Mouse (Mus musculus): ENCODE results near the gene Galnt7.

Gene Galnt7

GRCm38 (mm10) chr8:57577301-57577700 lies 75.5 kb downstream of the Galnt7 start:
- DNase-seq, result no peak

GRCm38 (mm10) chr8:57576238-57576637 lies 76.6 kb downstream of the Galnt7 start:
- peak; percentile 32 for DNase-seq

- DNase-seq, result no peak
Measured at GRCm38 (mm10) chr8:57575336-57575735, 77.5 kb downstream of the Galnt7 start.

- peak; percentile 71 for DNase-seq
Measured at GRCm38 (mm10) chr8:57574398-57574797, 78.4 kb downstream of the Galnt7 start.

GRCm38 (mm10) chr8:57573844-57574243 lies 79.0 kb downstream of the Galnt7 start:
- no peak for DNase-seq

- no peak for DNase-seq
Measured at GRCm38 (mm10) chr8:57569886-57570285, 82.9 kb downstream of the Galnt7 start.

- peak; percentile 10 for DNase-seq
Measured at GRCm38 (mm10) chr8:57569400-57569795, 83.4 kb downstream of the Galnt7 start.

- no peak for DNase-seq
Measured at GRCm38 (mm10) chr8:57568633-57569399, 84.0 kb downstream of the Galnt7 start.

GRCm38 (mm10) chr8:57567998-57568397 lies 84.8 kb downstream of the Galnt7 start:
- no peak for DNase-seq

GRCm38 (mm10) chr8:57565039-57565438 lies 87.8 kb downstream of the Galnt7 start:
- no peak for DNase-seq

GRCm38 (mm10) chr8:57563726-57564125 lies 89.1 kb downstream of the Galnt7 start:
- no peak for DNase-seq

- DNase-seq, result no peak
Measured at GRCm38 (mm10) chr8:57562741-57563140, 90.1 kb downstream of the Galnt7 start.

- no peak for DNase-seq
Measured at GRCm38 (mm10) chr8:57560926-57561325, 91.9 kb downstream of the Galnt7 start.

GRCm38 (mm10) chr8:57552102-57553032 lies 100.5 kb downstream of the Galnt7 start:
- no peak for DNase-seq

- no peak for DNase-seq
Measured at GRCm38 (mm10) chr8:57547581-57547980, 105.3 kb downstream of the Galnt7 start.

GRCm38 (mm10) chr8:57546834-57547233 lies 106.0 kb downstream of the Galnt7 start:
- DNase-seq, result no peak

GRCm38 (mm10) chr8:57546401-57546800 lies 106.4 kb downstream of the Galnt7 start:
- no peak for DNase-seq

- DNase-seq, result no peak
Measured at GRCm38 (mm10) chr8:57541405-57541804, 111.4 kb downstream of the Galnt7 start.

- no peak for DNase-seq
Measured at GRCm38 (mm10) chr8:57540951-57541350, 111.9 kb downstream of the Galnt7 start.

GRCm38 (mm10) chr8:57540110-57540838 lies 112.6 kb downstream of the Galnt7 start:
- peak; percentile 63 for DNase-seq

- no peak for DNase-seq
Measured at GRCm38 (mm10) chr8:57538601-57539000, 114.2 kb downstream of the Galnt7 start.

GRCm38 (mm10) chr8:57536167-57536566 lies 116.7 kb downstream of the Galnt7 start:
- DNase-seq, result no peak

GRCm38 (mm10) chr8:57534495-57534894 lies 118.3 kb downstream of the Galnt7 start:
- DNase-seq, result no peak
